Mouse (Mus musculus): ENCODE results near the gene Plekhg3.

GRCm38 (mm10) chr12:76532926-76533376 lies 2.3 kb downstream of the Plekhg3 start:
- TF ChIP-seq CTCF (IDR thresholded peaks at IDR 0.05; ENCODE audit: low read depth, low read length) = no peak
- no peak for TF ChIP-seq GATA1 (IDR thresholded peaks at IDR 0.05; ENCODE audit: borderline replicate concordance, low read length)
- TF ChIP-seq TAL1 (conservative IDR thresholded peaks at IDR 0.05; ENCODE audit: low read depth, low read length) = no peak
- no peak for TF ChIP-seq POLR2AphosphoS5 (IDR thresholded peaks at IDR 0.05; ENCODE audit: insufficient replicate concordance, low read depth, low read length)
